Mouse (Mus musculus) embryonic facial prominence, embryonic 14.5 days (tissue): Measurements from ENCODE around the gene Lrrc1. TPM values are rescaled to one million over a fixed set of nuclear protein-coding genes. Genes with fewer than 3 reads are reported as not detected.

Experiments used
- ATAC-seq: fragments of 200-750 bp; cut with Nextera tagmentation; 2 replicates; pipeline ENCODE4 v1.8.0; 2017; ENCODE audit warnings: low read depth, moderate number of reproducible peaks, moderate TSS enrichment
- DNase-seq: peaks from one replicate; pipeline ENCODE4 v3.0.0-alpha.2; 2015; ENCODE audit warnings: low spot score
- H3K27ac ChIP-seq: fragments of 300-500 bp; sonication (generic); replicated peaks from 2 replicates; pipeline ENCODE4 v1.5.1; 2014; ENCODE audit warnings: low read depth, mild to moderate bottlenecking, low read length, moderate library complexity
- H3K27me3 ChIP-seq: fragments of 300-500 bp; sonication (generic); replicated peaks from 2 replicates; pipeline ENCODE4 v1.6.1; 2014; ENCODE audit warnings: low read length; ENCODE audit not compliant: control insufficient read depth, insufficient read depth
- H3K36me3 ChIP-seq: fragments of 300-500 bp; sonication (generic); 2 replicates; pipeline ENCODE4 v1.6.1; 2014; ENCODE audit warnings: low read length, mixed read lengths; ENCODE audit not compliant: control insufficient read depth, insufficient read depth
- H3K4me1 ChIP-seq: fragments of 300-500 bp; sonication (generic); 2 replicates; pipeline ENCODE4 v1.6.1; 2014; ENCODE audit warnings: antibody characterized with exemption, low read length; ENCODE audit not compliant: control insufficient read depth, insufficient read depth
- H3K4me2 ChIP-seq: fragments of 300-500 bp; sonication (generic); 2 replicates; pipeline ENCODE4 v1.6.1; 2014; ENCODE audit warnings: low read depth, mild to moderate bottlenecking, low read length, moderate library complexity, mixed read lengths
- H3K4me3 ChIP-seq: fragments of 300-500 bp; sonication (generic); 2 replicates; pipeline ENCODE4 v1.5.1; 2014; ENCODE audit warnings: low read depth, mild to moderate bottlenecking, low read length
- H3K9ac ChIP-seq: fragments of 300-500 bp; sonication (generic); 2 replicates; pipeline ENCODE4 v1.6.1; 2014; ENCODE audit warnings: low read depth, mild to moderate bottlenecking, low read length, moderate library complexity, mixed read lengths
- H3K9me3 ChIP-seq: fragments of 300-500 bp; sonication (generic); 2 replicates; pipeline ENCODE4 v1.6.1; 2016; ENCODE audit warnings: low read length; ENCODE audit not compliant: control insufficient read depth
- WGBS: fragments of 180-500 bp; shearing (Covaris S2); extraction: QIAGEN DNeasy Blood & Tissue Kit; methylation state at CpG from one replicate; pipeline ENCODE4 v1.1.7; 2014; 5-methylcytosine and 5-hydroxymethylcytosine counted together
- polyA plus RNA-seq: library from polyadenylated mRNA; unstranded; fragments of >200 nt; fragmentation: Nextera tagmentation; extraction: Ambion mirVana; gene quantifications from 2 replicates; pipeline ENCODE4 v1.2.1, GENCODE M21; 2014

Gene Lrrc1
- polyA plus RNA-seq, 1 experiment from 2014 or later: 13.5 TPM

GRCm38 (mm10) chr9:77418800-77419199, 125.9 kb downstream of the Lrrc1 start:
- no peaks in the 10 kb centered on the region for H3K27me3 ChIP-seq
- H3K9ac ChIP-seq: no peak overlapping the region
- H3K4me1 ChIP-seq: no peaks in the 10 kb centered on the region
- no peak for DNase-seq
- H3K36me3 ChIP-seq: no peaks in the 10 kb centered on the region
- 71% methylated on average over 2 of the region's 2 CpGs for WGBS
- ATAC-seq: no peak
- H3K27ac ChIP-seq: no peak overlapping the region
- H3K4me3 ChIP-seq: no peak overlapping the region
- H3K9me3 ChIP-seq: no peaks in the 10 kb centered on the region
- H3K4me2 ChIP-seq: no peak overlapping the region

- H3K4me2 ChIP-seq: no peak overlapping the region
- H3K9ac ChIP-seq: no peak overlapping the region
- WGBS: 87% methylated on average over 4 of the region's 4 CpGs
- H3K27me3 ChIP-seq: no peaks in the 10 kb centered on the region
- ATAC-seq (no peak), DNase-seq (no peak)
- no peak overlapping the region for H3K27ac ChIP-seq
- H3K9me3 ChIP-seq: no peaks in the 10 kb centered on the region
- H3K4me3 ChIP-seq: no peak overlapping the region
- H3K36me3 ChIP-seq: no peaks in the 10 kb centered on the region
- peaks cover 7% of the 10 kb centered on the region; the same call in 1 of the 2 replicates for H3K4me1 ChIP-seq
These were observed 128.2 kb downstream of the Lrrc1 start for GRCm38 (mm10) chr9:77416486-77416885.

- Histone ChIP-seq H3K36me3 (no peaks in the 10 kb centered on the region), H3K4me2 (no peak overlapping the region), H3K9ac (no peak overlapping the region), H3K4me1 (peaks cover 8% of the 10 kb centered on the region; the same call in 1 of the 2 replicates), H3K27ac (no peak overlapping the region), H3K27me3 (no peaks in the 10 kb centered on the region), H3K4me3 (no peak overlapping the region), H3K9me3 (no peaks in the 10 kb centered on the region)
- 95% methylated on average over 7 of the region's 7 CpGs for WGBS
- ATAC-seq (no peak), DNase-seq (no peak)
These were observed 128.7 kb downstream of the Lrrc1 start for GRCm38 (mm10) chr9:77416002-77416401.

- DNase-seq (no peak), ATAC-seq (no peak)
These were observed 132.7 kb downstream of the Lrrc1 start for GRCm38 (mm10) chr9:77411830-77412425.

GRCm38 (mm10) chr9:77410968-77411367, 133.7 kb downstream of the Lrrc1 start:
- H3K36me3 ChIP-seq: no peaks in the 10 kb centered on the region
- H3K27me3 ChIP-seq: no peaks in the 10 kb centered on the region
- H3K27ac ChIP-seq: no peak overlapping the region
- H3K9me3 ChIP-seq: no peaks in the 10 kb centered on the region
- no peak overlapping the region for H3K4me3 ChIP-seq
- peaks cover 12% of the 10 kb centered on the region; the same call in 1 of the 2 replicates for H3K4me1 ChIP-seq
- H3K9ac ChIP-seq: no peak overlapping the region
- 30% methylated on average over 4 of the region's 4 CpGs for WGBS
- H3K4me2 ChIP-seq: no peak overlapping the region
- no peak for DNase-seq
- no peak for ATAC-seq

More at GRCm38 (mm10) chr9:77411830-77412425, 132.7 kb downstream of the Lrrc1 start:
- no peaks in the 10 kb centered on the region for H3K27me3 ChIP-seq
- no peak overlapping the region for H3K4me3 ChIP-seq
- H3K9me3 ChIP-seq: no peaks in the 10 kb centered on the region
- no peak overlapping the region for H3K27ac ChIP-seq
- no peak overlapping the region for H3K4me2 ChIP-seq
- H3K4me1 ChIP-seq: peaks cover 12% of the 10 kb centered on the region; the same call in 1 of the 2 replicates
- H3K36me3 ChIP-seq: no peaks in the 10 kb centered on the region
- no peak overlapping the region for H3K9ac ChIP-seq
- 76% methylated on average over 3 of the region's 3 CpGs for WGBS

- WGBS: 82% methylated on average over 7 of the region's 7 CpGs
- DNase-seq (no peak), ATAC-seq (no peak)
- no peak overlapping the region for H3K4me2 ChIP-seq
- H3K36me3 ChIP-seq: no peaks in the 10 kb centered on the region
- no peak overlapping the region for H3K27ac ChIP-seq
- peaks cover 12% of the 10 kb centered on the region; the same call in 1 of the 2 replicates for H3K4me1 ChIP-seq
- H3K27me3 ChIP-seq: no peaks in the 10 kb centered on the region
- H3K9ac ChIP-seq: no peak overlapping the region
- no peak overlapping the region for H3K4me3 ChIP-seq
- H3K9me3 ChIP-seq: no peaks in the 10 kb centered on the region
These were observed 134.1 kb downstream of the Lrrc1 start for GRCm38 (mm10) chr9:77410524-77410923.

GRCm38 (mm10) chr9:77408053-77408603, 136.5 kb downstream of the Lrrc1 start:
- ATAC-seq (no peak), DNase-seq (no peak)
- Histone ChIP-seq H3K4me1 (peaks cover 12% of the 10 kb centered on the region; the same call in 1 of the 2 replicates), H3K9me3 (no peaks in the 10 kb centered on the region), H3K9ac (no peak overlapping the region), H3K27me3 (no peaks in the 10 kb centered on the region), H3K4me2 (no peak overlapping the region), H3K4me3 (no peak overlapping the region), H3K36me3 (no peaks in the 10 kb centered on the region), H3K27ac (no peak overlapping the region)
- 36% methylated on average over 6 of the region's 6 CpGs for WGBS

GRCm38 (mm10) chr9:77406906-77407305, 137.8 kb downstream of the Lrrc1 start:
- no peak overlapping the region for H3K4me2 ChIP-seq
- H3K36me3 ChIP-seq: no peaks in the 10 kb centered on the region
- H3K9ac ChIP-seq: no peak overlapping the region
- ATAC-seq: no peak
- no peaks in the 10 kb centered on the region for H3K9me3 ChIP-seq
- H3K27me3 ChIP-seq: no peaks in the 10 kb centered on the region
- H3K27ac ChIP-seq: no peak overlapping the region
- H3K4me1 ChIP-seq: 0 out of 2 replicates have a peak, but pooled peaks cover 8% of the 10 kb centered on the region
- DNase-seq: no peak
- WGBS: 56% methylated on average over 7 of the region's 7 CpGs
- no peak overlapping the region for H3K4me3 ChIP-seq

- Histone ChIP-seq H3K27me3 (no peaks in the 10 kb centered on the region), H3K4me1 (no peaks in the 10 kb centered on the region), H3K9ac (no peak overlapping the region), H3K36me3 (no peaks in the 10 kb centered on the region), H3K27ac (no peak overlapping the region), H3K4me3 (no peak overlapping the region), H3K9me3 (no peaks in the 10 kb centered on the region), H3K4me2 (no peak overlapping the region)
- DNase-seq (no peak), ATAC-seq (no peak)
- 90% methylated on average over 4 of the region's 4 CpGs for WGBS
These were observed 140.2 kb downstream of the Lrrc1 start for GRCm38 (mm10) chr9:77404458-77404857.
